Mouse (Mus musculus): Measurements from ENCODE around the gene Pigw. TPM values are rescaled to one million over a fixed set of nuclear protein-coding genes. Genes with fewer than 3 reads are reported as not detected.
"Not testable (repeated sequence)": the region's sequence is repeated elsewhere in the genome, so short reads cannot be mapped to it uniquely, and the experiment has no call there.

The Pigw gene
- total RNA-seq, 2 experiments from 2014 or later = 7.7 to 8.3 TPM

DNA sequence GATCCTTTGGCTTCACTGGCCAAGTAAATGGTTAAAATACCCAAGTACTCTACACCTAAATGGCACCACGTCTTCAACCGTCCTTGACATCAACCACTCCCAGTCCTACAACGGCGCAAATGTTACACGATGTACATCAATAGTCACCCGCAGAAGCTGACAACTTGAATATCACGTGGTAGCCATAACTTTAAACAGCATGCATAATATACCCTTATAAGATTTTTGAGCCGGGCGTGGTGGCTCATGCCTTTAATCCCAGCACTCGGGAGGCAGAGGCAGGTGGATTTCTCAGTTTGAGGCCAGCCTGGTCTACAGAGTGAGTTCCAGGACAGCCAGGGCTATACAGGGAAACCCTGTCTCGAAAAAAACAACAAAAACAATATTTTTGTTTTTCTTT lies 50.6 kb downstream of the Pigw start:
- DNase-seq (ENCODE audit: low spot score in 2 of 2) = not testable (repeated sequence)
- intact Hi-C loops (cut with DNase I) = loop anchor here (5.0 kb wide), 1 partner anchor 43 kb away; the partner anchor contains the start of gene Ggnbp2

GRCm38 (mm10) chr11:84828516-84829399 lies 51.3 kb downstream of the Pigw start, which contains the start of gene Dhrs11:
TSS of gene Dhrs11 (minus strand) at chr11:84828994.
- DNase-seq (ENCODE audit: low spot score in 2 of 2) = peak; percentile 88
- intact Hi-C loops (cut with DNase I) = loop anchor here (5.0 kb wide), 1 partner anchor 44 kb away; the partner anchor contains the start of gene Ggnbp2

DNA sequence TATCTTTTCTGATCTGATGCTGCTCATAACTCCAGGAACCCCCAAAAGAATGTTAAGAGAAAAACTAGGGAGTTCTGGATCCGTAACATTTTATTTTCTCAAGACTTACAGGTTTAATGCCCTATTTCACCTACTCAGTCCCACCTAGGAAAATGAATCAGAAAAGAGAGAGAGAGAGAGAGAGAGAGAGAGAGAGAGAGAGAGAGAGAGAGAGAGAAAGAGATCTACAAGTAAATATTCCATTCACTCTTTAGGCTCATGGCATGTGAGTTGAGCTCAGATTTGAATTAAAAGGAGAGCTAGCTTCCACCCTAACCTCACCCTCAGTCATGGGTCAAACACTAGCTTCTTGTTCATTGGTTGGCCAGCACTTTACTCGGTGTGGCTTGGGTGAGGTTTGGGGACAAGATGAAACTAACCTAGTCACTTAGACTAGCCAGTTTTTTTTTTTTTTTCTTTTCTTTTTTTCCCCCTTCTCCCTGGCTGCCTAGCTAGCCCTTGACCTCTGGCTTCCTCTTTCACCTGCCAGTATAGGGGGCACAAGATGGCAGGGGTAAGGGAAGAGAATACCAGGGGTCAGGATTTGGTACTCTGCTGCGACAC lies 52.1 kb downstream of the Pigw start:
- no peak for DNase-seq (ENCODE audit: low spot score in 2 of 2)
- intact Hi-C loops (cut with DNase I) = loop anchor here (5.0 kb wide), 1 partner anchor 44 kb away; the partner anchor contains the start of gene Ggnbp2

DNA sequence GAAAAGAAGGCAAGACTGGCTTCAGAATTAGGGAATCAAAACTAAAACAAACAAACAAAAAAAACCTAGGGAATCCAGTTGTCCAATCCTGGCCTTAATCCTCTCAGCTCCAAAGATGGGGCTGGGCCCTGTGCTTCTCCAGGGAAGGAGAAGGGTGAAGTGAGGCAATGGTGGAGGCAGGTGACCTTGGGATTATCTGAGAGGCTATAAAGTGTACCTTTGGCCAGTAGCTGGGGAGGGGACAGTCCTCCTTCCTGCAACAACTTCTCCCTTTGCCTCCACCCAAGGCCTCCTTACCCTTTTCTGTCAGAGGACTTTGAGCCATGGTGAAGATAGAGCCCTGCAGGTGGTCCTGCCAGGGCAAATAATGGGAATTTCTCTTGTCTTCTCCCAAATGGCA lies 52.6 kb downstream of the Pigw start:
- DNase-seq (ENCODE audit: low spot score in 2 of 2) = no peak
- intact Hi-C loops (cut with DNase I) = loop anchor here (5.0 kb wide), 1 partner anchor 45 kb away; the partner anchor contains the start of gene Ggnbp2

Small RNAs within 50 kb of the gene (microRNA-seq; reads per million reads assigned to microRNA genes)
- 0 reads per million in 2 experiments for gene Gm23564

Other genes starting within 250 kb of the Pigw start
- gene Mrm1, start 60.8 kb downstream of the Pigw start, total RNA-seq (2021) = 10 to 100 TPM; 11.9 to 22.5 TPM
- 1 to 10 TPM; 8.8 to 10.0 TPM for gene Dhrs11, start 51.3 kb downstream of the Pigw start, total RNA-seq (2021)
- gene Ggnbp2, start 9.5 kb downstream of the Pigw start, total RNA-seq (2021) = 10 to 100 TPM; 84.8 to 87.4 TPM
- 10 to 100 TPM; 11.8 to 13.8 TPM for gene Myo19, start 137 bp downstream of the Pigw start, total RNA-seq (2021)
- 10 to 100 TPM; 29.3 to 35.4 TPM for gene Znhit3, start 36.1 kb upstream of the Pigw start, total RNA-seq (2021)
- gene Car4, start 77.5 kb upstream of the Pigw start, total RNA-seq (2021) = 10 to 100 TPM; 83.2 to 87.7 TPM

All from left cerebral cortex, postnatal 25 days (tissue).